Mouse (Mus musculus): ENCODE measurements at regions not wholly inside any gene's neighbourhood (a gene's known extent, or its start where the extent isn't known, plus 50 kb on each side); places are given as distances from the start of the nearest gene placed in this dataset.

DNA sequence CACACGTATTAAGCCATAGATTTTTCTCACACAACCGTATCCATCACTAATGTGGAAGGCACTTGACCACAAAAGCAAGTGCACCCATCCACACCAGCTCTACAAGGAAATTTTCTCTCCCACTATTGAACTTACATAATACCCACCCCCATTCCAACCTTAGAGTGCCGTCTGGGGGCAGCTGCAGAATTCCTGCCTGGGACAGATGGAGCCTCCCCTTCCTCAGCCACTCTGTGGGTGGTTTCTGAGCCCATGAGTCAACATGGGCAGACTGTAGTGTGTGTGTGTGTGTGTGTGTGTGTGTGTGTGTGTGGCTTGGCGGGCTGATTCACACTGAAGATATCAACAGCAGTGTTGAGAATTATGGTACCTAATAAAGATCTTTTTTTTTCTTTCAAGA lies 489.5 kb downstream of the Prss52 start:
- Histone ChIP-seq H3K4me1 (ENCODE audit: control insufficient read depth, insufficient read depth, low read length) (peaks cover 6% of the 10 kb centered on the region), H3K4me3 (ENCODE audit: low read depth, low read length) (no peak overlapping the region), H3K9me3 (replicated peaks; ENCODE audit: control insufficient read depth, insufficient read depth, low read length, poor library complexity, severe bottlenecking) (no peaks in the 10 kb centered on the region), H3K27me3 (ENCODE audit: control insufficient read depth, insufficient read depth, low read length, poor library complexity, severe bottlenecking) (no peaks in the 10 kb centered on the region), H3K9ac (ENCODE audit: low read depth, poor library complexity, severe bottlenecking) (peak overlapping the region; percentile 66; the same call in 1 of the 2 replicates), H3K27ac (ENCODE audit: insufficient read depth, low read length) (peak overlapping the region; percentile 98), H3K36me3 (ENCODE audit: control insufficient read depth, insufficient read depth, low read length, poor library complexity, severe bottlenecking) (no peaks in the 10 kb centered on the region)
- TF ChIP-seq POLR2A (IDR thresholded peaks at IDR 0.05; ENCODE audit: insufficient read depth, low read length) (no peak), EP300 (IDR thresholded peaks at IDR 0.05; ENCODE audit: insufficient read depth, low read depth, low read length) (peak; percentile 65)

DNA sequence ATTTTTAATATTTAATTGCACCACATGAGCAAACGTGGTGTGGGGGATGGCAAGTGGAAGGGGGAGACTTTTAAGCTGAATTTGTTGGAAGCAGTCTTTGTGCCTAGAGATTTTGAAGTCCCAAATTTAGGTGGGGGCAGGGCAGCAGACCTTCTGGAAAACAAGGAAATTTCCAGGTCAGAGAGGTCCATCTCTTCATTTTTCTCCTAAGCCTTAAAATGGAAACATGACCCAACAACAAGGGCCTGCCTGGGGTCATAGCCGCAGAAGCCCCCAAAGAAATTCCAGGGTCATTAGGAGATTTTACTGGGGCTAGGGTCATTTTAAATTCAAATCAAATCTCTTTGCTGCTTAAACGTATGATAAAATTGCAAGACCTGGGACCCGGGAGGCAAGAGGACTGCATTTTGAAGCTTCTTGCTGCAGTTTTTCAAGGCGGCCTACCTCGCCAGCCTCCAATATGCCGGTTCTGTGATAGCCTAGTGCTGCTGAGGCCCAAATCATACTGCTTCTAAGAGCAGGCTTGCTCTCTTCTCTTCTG lies 490.0 kb downstream of the Prss52 start:
- Histone ChIP-seq H3K9ac (ENCODE audit: low read depth, poor library complexity, severe bottlenecking) (peak overlapping the region; percentile 66), H3K27me3 (ENCODE audit: control insufficient read depth, insufficient read depth, low read length, poor library complexity, severe bottlenecking) (no peaks in the 10 kb centered on the region), H3K36me3 (ENCODE audit: control insufficient read depth, insufficient read depth, low read length, poor library complexity, severe bottlenecking) (no peaks in the 10 kb centered on the region), H3K9me3 (replicated peaks; ENCODE audit: control insufficient read depth, insufficient read depth, low read length, poor library complexity, severe bottlenecking) (0 out of 2 replicates have a peak, but pooled peaks cover under 1% of the 10 kb centered on the region), H3K27ac (ENCODE audit: insufficient read depth, low read length) (peak overlapping the region; percentile 98), H3K4me1 (ENCODE audit: control insufficient read depth, insufficient read depth, low read length) (peaks cover 6% of the 10 kb centered on the region), H3K4me3 (ENCODE audit: low read depth, low read length) (0 out of 2 replicates have a peak overlapping the region, but pooled peaks have one; percentile 15)
- TF ChIP-seq POLR2A (IDR thresholded peaks at IDR 0.05; ENCODE audit: insufficient read depth, low read length) (no peak), CTCF (IDR thresholded peaks at IDR 0.05; ENCODE audit: low read depth, low read length) (no peak), EP300 (IDR thresholded peaks at IDR 0.05; ENCODE audit: insufficient read depth, low read depth, low read length) (no peak)

- TF ChIP-seq EP300 (IDR thresholded peaks at IDR 0.05; ENCODE audit: insufficient read depth, low read depth, low read length) (peak; percentile 95), POLR2A (IDR thresholded peaks at IDR 0.05; ENCODE audit: insufficient read depth, low read length) (no peak)
- H3K9ac ChIP-seq (ENCODE audit: low read depth, poor library complexity, severe bottlenecking) = peak overlapping the region; percentile 66; the same call in 1 of the 2 replicates
- no peak overlapping the region for H3K4me3 ChIP-seq (ENCODE audit: low read depth, low read length)
- H3K27ac ChIP-seq (ENCODE audit: insufficient read depth, low read length) = peak overlapping the region; percentile 98
- peaks cover 6% of the 10 kb centered on the region for H3K4me1 ChIP-seq (ENCODE audit: control insufficient read depth, insufficient read depth, low read length)
- no peaks in the 10 kb centered on the region for H3K36me3 ChIP-seq (ENCODE audit: control insufficient read depth, insufficient read depth, low read length, poor library complexity, severe bottlenecking)
- 0 out of 2 replicates have a peak, but pooled peaks cover 2% of the 10 kb centered on the region for H3K9me3 ChIP-seq (replicated peaks; ENCODE audit: control insufficient read depth, insufficient read depth, low read length, poor library complexity, severe bottlenecking)
- H3K27me3 ChIP-seq (ENCODE audit: control insufficient read depth, insufficient read depth, low read length, poor library complexity, severe bottlenecking) = no peaks in the 10 kb centered on the region
These were observed 490.9 kb downstream of the Prss52 start for GRCm38 (mm10) chr14:64594811-64595522.

DNA sequence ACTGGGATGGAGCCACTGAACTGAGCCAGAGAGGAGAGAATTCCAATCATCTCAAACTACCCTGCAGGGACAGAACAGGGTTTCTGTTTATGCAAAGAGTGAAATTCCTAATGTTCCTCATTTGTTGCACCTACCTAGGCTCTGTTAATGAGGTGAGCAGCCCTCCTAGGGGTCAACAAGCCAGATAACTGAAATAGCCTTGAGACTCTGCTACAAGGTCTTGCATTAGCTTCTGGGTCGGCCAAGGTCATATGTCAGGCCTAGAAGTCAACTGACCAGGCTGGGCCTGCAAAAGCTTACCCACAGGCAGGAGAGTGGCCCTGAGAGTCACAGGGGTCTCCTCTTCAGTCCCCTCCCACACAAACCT lies 491.4 kb downstream of the Prss52 start:
- H3K9me3 ChIP-seq (replicated peaks; ENCODE audit: control insufficient read depth, insufficient read depth, low read length, poor library complexity, severe bottlenecking) = 0 out of 2 replicates have a peak, but pooled peaks cover 2% of the 10 kb centered on the region
- H3K9ac ChIP-seq (ENCODE audit: low read depth, poor library complexity, severe bottlenecking) = 0 out of 2 replicates have a peak overlapping the region, but pooled peaks have one; percentile 32
- peak overlapping the region; percentile 98 for H3K27ac ChIP-seq (ENCODE audit: insufficient read depth, low read length)
- TF ChIP-seq EP300 (IDR thresholded peaks at IDR 0.05; ENCODE audit: insufficient read depth, low read depth, low read length) = no peak
- H3K4me3 ChIP-seq (ENCODE audit: low read depth, low read length) = no peak overlapping the region
- H3K4me1 ChIP-seq (ENCODE audit: control insufficient read depth, insufficient read depth, low read length) = peaks cover 6% of the 10 kb centered on the region
- H3K27me3 ChIP-seq (ENCODE audit: control insufficient read depth, insufficient read depth, low read length, poor library complexity, severe bottlenecking) = no peaks in the 10 kb centered on the region
- H3K36me3 ChIP-seq (ENCODE audit: control insufficient read depth, insufficient read depth, low read length, poor library complexity, severe bottlenecking) = no peaks in the 10 kb centered on the region

DNA sequence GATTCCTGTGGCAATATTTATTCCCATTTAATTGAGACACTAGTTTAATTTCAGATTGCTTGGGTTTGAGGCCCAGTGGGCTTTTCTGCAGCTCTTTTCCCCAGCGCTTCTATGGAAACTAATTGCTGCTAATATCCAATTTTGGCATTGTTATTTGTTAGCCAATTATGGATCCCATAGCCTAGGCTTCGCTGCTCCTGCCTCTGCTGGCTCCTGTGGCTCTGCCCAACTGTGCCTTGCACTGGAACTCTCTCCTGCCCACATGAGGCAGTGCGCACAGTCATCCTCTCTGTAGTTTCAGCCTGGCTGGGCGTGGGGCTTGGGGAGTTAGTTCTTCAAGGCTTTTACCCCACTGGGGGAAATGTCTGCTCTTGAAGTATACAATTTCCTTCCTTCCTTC lies 491.8 kb downstream of the Prss52 start:
- H3K27me3 ChIP-seq (ENCODE audit: control insufficient read depth, insufficient read depth, low read length, poor library complexity, severe bottlenecking) = no peaks in the 10 kb centered on the region
- H3K4me1 ChIP-seq (ENCODE audit: control insufficient read depth, insufficient read depth, low read length) = peaks cover 6% of the 10 kb centered on the region
- H3K9ac ChIP-seq (ENCODE audit: low read depth, poor library complexity, severe bottlenecking) = 0 out of 2 replicates have a peak overlapping the region, but pooled peaks have one; percentile 32
- TF ChIP-seq POLR2A (IDR thresholded peaks at IDR 0.05; ENCODE audit: insufficient read depth, low read length) = no peak
- no peak for TF ChIP-seq CTCF (IDR thresholded peaks at IDR 0.05; ENCODE audit: low read depth, low read length)
- TF ChIP-seq EP300 (IDR thresholded peaks at IDR 0.05; ENCODE audit: insufficient read depth, low read depth, low read length) = no peak
- H3K27ac ChIP-seq (ENCODE audit: insufficient read depth, low read length) = peak overlapping the region; percentile 98
- 0 out of 2 replicates have a peak, but pooled peaks cover 2% of the 10 kb centered on the region for H3K9me3 ChIP-seq (replicated peaks; ENCODE audit: control insufficient read depth, insufficient read depth, low read length, poor library complexity, severe bottlenecking)
- H3K4me3 ChIP-seq (ENCODE audit: low read depth, low read length) = no peak overlapping the region
- H3K36me3 ChIP-seq (ENCODE audit: control insufficient read depth, insufficient read depth, low read length, poor library complexity, severe bottlenecking) = no peaks in the 10 kb centered on the region

- peaks cover 9% of the 10 kb centered on the region for H3K4me1 ChIP-seq (ENCODE audit: control insufficient read depth, insufficient read depth, low read length)
- H3K9me3 ChIP-seq (replicated peaks; ENCODE audit: control insufficient read depth, insufficient read depth, low read length, poor library complexity, severe bottlenecking) = 0 out of 2 replicates have a peak, but pooled peaks cover 2% of the 10 kb centered on the region
- peak overlapping the region; percentile 13 for H3K9ac ChIP-seq (ENCODE audit: low read depth, poor library complexity, severe bottlenecking)
- H3K27me3 ChIP-seq (ENCODE audit: control insufficient read depth, insufficient read depth, low read length, poor library complexity, severe bottlenecking) = no peaks in the 10 kb centered on the region
- H3K4me3 ChIP-seq (ENCODE audit: low read depth, low read length) = peak overlapping the region; percentile 37
- H3K36me3 ChIP-seq (ENCODE audit: control insufficient read depth, insufficient read depth, low read length, poor library complexity, severe bottlenecking) = no peaks in the 10 kb centered on the region
- peak overlapping the region; percentile 75 for H3K27ac ChIP-seq (ENCODE audit: insufficient read depth, low read length)
- TF ChIP-seq CTCF (IDR thresholded peaks at IDR 0.05; ENCODE audit: low read depth, low read length) (no peak), EP300 (IDR thresholded peaks at IDR 0.05; ENCODE audit: insufficient read depth, low read depth, low read length) (no peak), POLR2A (IDR thresholded peaks at IDR 0.05; ENCODE audit: insufficient read depth, low read length) (no peak)
These were observed 493.1 kb downstream of the Prss52 start for GRCm38 (mm10) chr14:64597218-64597617.
